Mouse (Mus musculus) hindbrain, postnatal 0 days (tissue): ENCODE data around the gene Cd200. TPM values are rescaled to one million over a fixed set of nuclear protein-coding genes. Genes with fewer than 3 reads are reported as not detected.

Experiments
- ATAC-seq: fragments of 200-750 bp; cut with Nextera tagmentation; 2 replicates; pipeline ENCODE4 v1.8.0; 2017; ENCODE audit warnings: mild to moderate bottlenecking, moderate TSS enrichment, moderate library complexity
- DNase-seq: peaks from one replicate; pipeline ENCODE4 v3.0.0-alpha.2; 2015; ENCODE audit warnings: low spot score
- H3K27ac ChIP-seq: fragments of 300-500 bp; sonication (generic); 2 replicates; pipeline ENCODE4 v1.5.1; 2014; ENCODE audit warnings: mild to moderate bottlenecking
- H3K27me3 ChIP-seq: fragments of 300-500 bp; sonication (generic); 2 replicates; pipeline ENCODE4 v1.6.1; 2014; ENCODE audit warnings: low read length, mixed read lengths; ENCODE audit not compliant: insufficient read depth
- H3K36me3 ChIP-seq: fragments of 300-500 bp; sonication (generic); 2 replicates; pipeline ENCODE4 v1.6.1; 2014; ENCODE audit warnings: low read length, mixed read lengths; ENCODE audit not compliant: insufficient read depth
- H3K4me1 ChIP-seq: fragments of 300-500 bp; sonication (generic); 2 replicates; pipeline ENCODE4 v1.6.1; 2014; ENCODE audit warnings: antibody characterized with exemption, low read length, mixed read lengths; ENCODE audit not compliant: insufficient read depth
- H3K4me2 ChIP-seq: fragments of 300-500 bp; sonication (generic); 2 replicates; pipeline ENCODE4 v1.6.1; 2014; ENCODE audit warnings: low read depth, mild to moderate bottlenecking, low read length, moderate library complexity, mixed read lengths
- H3K4me3 ChIP-seq: fragments of 300-500 bp; sonication (generic); 2 replicates; pipeline ENCODE4 v1.5.1; 2014; ENCODE audit warnings: low read length
- H3K9ac ChIP-seq: fragments of 300-500 bp; sonication (generic); replicated peaks from 2 replicates; pipeline ENCODE4 v1.6.1; 2014; ENCODE audit warnings: mild to moderate bottlenecking, low read length, moderate library complexity, mixed read lengths
- H3K9me3 ChIP-seq: fragments of 300-500 bp; sonication (generic); 2 replicates; pipeline ENCODE4 v1.6.1; 2016; ENCODE audit warnings: low read length, mixed read lengths
- CTCF ChIP-seq: IDR thresholded peaks from 2 replicates; pipeline ENCODE4 v1.5.1; 2016; ENCODE audit warnings: antibody characterized with exemption, control low read depth, low read depth
- WGBS: fragments of 180-500 bp; shearing (Covaris S2); extraction: QIAGEN DNeasy Blood & Tissue Kit; methylation state at CpG from one replicate; pipeline ENCODE4 v1.1.7; 2014; 5-methylcytosine and 5-hydroxymethylcytosine counted together
- polyA plus RNA-seq: library from polyadenylated mRNA; unstranded; fragments of >200 nt; fragmentation: Nextera tagmentation; extraction: Ambion mirVana; gene quantifications from 2 replicates; pipeline ENCODE4 v1.2.1, GENCODE M21; 2015
- total RNA-seq: library from RNA; depleted of rRNA; stranded (reverse); fragments of >200 nt; gene quantifications from 2 replicates; pipeline ENCODE4 v1.2.3, GENCODE M21; 2014; rRNA removed

Cd200 gene
- total and polyA plus RNA-seq, 2 experiments from 2014 or later = 210 to 385 TPM

GRCm38 (mm10) chr16:45344879-45345278, 64.0 kb downstream of the Cd200 start:
- WGBS = 61% methylated on average over 2 of the region's 2 CpGs
- DNase-seq = no peak
- no peak for ATAC-seq

GRCm38 (mm10) chr16:45336478-45336877, 72.4 kb downstream of the Cd200 start:
- TF ChIP-seq CTCF = no peak
- Histone ChIP-seq H3K36me3 (no peaks in the 10 kb centered on the region), H3K27me3 (no peaks in the 10 kb centered on the region), H3K4me1 (no peaks in the 10 kb centered on the region), H3K4me2 (no peak overlapping the region), H3K9me3 (no peaks in the 10 kb centered on the region), H3K9ac (no peak overlapping the region), H3K27ac (no peak overlapping the region), H3K4me3 (no peak overlapping the region)
- DNase-seq = no peak
- 88% methylated on average over 1 of the region's 1 CpGs for WGBS
- no peak for ATAC-seq

More at GRCm38 (mm10) chr16:45344879-45345278, 64.0 kb downstream of the Cd200 start:
- TF ChIP-seq CTCF = no peak
- Histone ChIP-seq H3K4me3 (no peak overlapping the region), H3K27ac (no peak overlapping the region), H3K9me3 (no peaks in the 10 kb centered on the region), H3K4me2 (no peak overlapping the region), H3K36me3 (no peaks in the 10 kb centered on the region), H3K4me1 (no peaks in the 10 kb centered on the region), H3K9ac (no peak overlapping the region), H3K27me3 (no peaks in the 10 kb centered on the region)

GRCm38 (mm10) chr16:45334891-45335290, 74.0 kb downstream of the Cd200 start:
- Histone ChIP-seq H3K4me1 (no peaks in the 10 kb centered on the region), H3K4me3 (no peak overlapping the region), H3K27me3 (no peaks in the 10 kb centered on the region), H3K36me3 (no peaks in the 10 kb centered on the region), H3K27ac (no peak overlapping the region), H3K9me3 (no peaks in the 10 kb centered on the region), H3K9ac (no peak overlapping the region), H3K4me2 (no peak overlapping the region)
- DNase-seq (no peak), ATAC-seq (no peak)
- 89% methylated on average over 5 of the region's 5 CpGs for WGBS
- no peak for TF ChIP-seq CTCF

- H3K27ac ChIP-seq = no peak overlapping the region
- H3K27me3 ChIP-seq = no peaks in the 10 kb centered on the region
- ATAC-seq (0 out of 2 replicates have a peak, but pooled peaks have one; percentile 4), DNase-seq (no peak)
- H3K36me3 ChIP-seq = no peaks in the 10 kb centered on the region
- no peak overlapping the region for H3K4me2 ChIP-seq
- H3K9me3 ChIP-seq = no peaks in the 10 kb centered on the region
- H3K4me1 ChIP-seq = no peaks in the 10 kb centered on the region
- TF ChIP-seq CTCF = no peak
- WGBS = 80% methylated on average over 2 of the region's 2 CpGs
- H3K4me3 ChIP-seq = no peak overlapping the region
- H3K9ac ChIP-seq = no peak overlapping the region
Measured at GRCm38 (mm10) chr16:45334376-45334765, 74.5 kb downstream of the Cd200 start.

- Histone ChIP-seq H3K36me3 (no peaks in the 10 kb centered on the region), H3K4me1 (no peaks in the 10 kb centered on the region), H3K9me3 (no peaks in the 10 kb centered on the region), H3K27me3 (no peaks in the 10 kb centered on the region), H3K4me2 (no peak overlapping the region), H3K9ac (no peak overlapping the region), H3K27ac (no peak overlapping the region), H3K4me3 (no peak overlapping the region)
- 87% methylated on average over 8 of the region's 8 CpGs for WGBS
- no peak for TF ChIP-seq CTCF
- DNase-seq = no peak
- ATAC-seq = 0 out of 2 replicates have a peak, but pooled peaks have one; percentile 12
Measured at GRCm38 (mm10) chr16:45333678-45334375, 75.0 kb downstream of the Cd200 start.

GRCm38 (mm10) chr16:45332591-45332990, 76.3 kb downstream of the Cd200 start:
- H3K4me1 ChIP-seq = no peaks in the 10 kb centered on the region
- ATAC-seq = no peak
- no peak overlapping the region for H3K9ac ChIP-seq
- no peak overlapping the region for H3K4me3 ChIP-seq
- no peaks in the 10 kb centered on the region for H3K9me3 ChIP-seq
- no peak overlapping the region for H3K27ac ChIP-seq
- no peak overlapping the region for H3K4me2 ChIP-seq
- H3K27me3 ChIP-seq = no peaks in the 10 kb centered on the region
- no peaks in the 10 kb centered on the region for H3K36me3 ChIP-seq
- no peak for TF ChIP-seq CTCF
- WGBS = 63% methylated on average over 8 of the region's 8 CpGs
- DNase-seq = no peak

Other genes with a start within 250 kb of the Cd200 start
- 0.16 TPM in 1 of 2 replicates, not detected in the other for gene Btla, start 184.7 kb downstream of the Cd200 start, total RNA-seq
- 0.21 TPM in 1 of 2 replicates, not detected in the other for gene Btla, start 184.7 kb downstream of the Cd200 start, polyA plus RNA-seq
- gene Gm609, start 83.9 kb upstream of the Cd200 start, total RNA-seq = not detected in 2 replicates
- 0.05 TPM in 1 of 2 replicates, not detected in the other for gene Gm609, start 83.9 kb upstream of the Cd200 start, polyA plus RNA-seq
- gene Gm17783, start 123.0 kb upstream of the Cd200 start, total RNA-seq = not detected in 2 replicates
- not detected in 2 replicates for gene Gm17783, start 123.0 kb upstream of the Cd200 start, polyA plus RNA-seq
- not detected in 2 replicates for gene Slc9c1, start 126.3 kb upstream of the Cd200 start, total RNA-seq
- not detected in 2 replicates for gene Slc9c1, start 126.3 kb upstream of the Cd200 start, polyA plus RNA-seq
- gene Gcsam, start 201.3 kb upstream of the Cd200 start, total RNA-seq = not detected in 2 replicates
- gene Gcsam, start 201.3 kb upstream of the Cd200 start, polyA plus RNA-seq = not detected in 2 replicates
- not detected in 2 replicates for gene BC016579, start 245.0 kb upstream of the Cd200 start, total RNA-seq
- not detected in 2 replicates for gene BC016579, start 245.0 kb upstream of the Cd200 start, polyA plus RNA-seq